Mouse (Mus musculus) activated CD4-positive, CD25-positive, alpha-beta regulatory T cell, adult 9 weeks (primary cell): ENCODE data around the gene Erbb4. TPM values are rescaled to one million over a fixed set of nuclear protein-coding genes. Genes with fewer than 3 reads are reported as not detected.

Experiments
- polyA plus RNA-seq: library from polyadenylated mRNA; unstranded; fragments of 100-300 nt; shearing (Covaris generic); gene quantifications from one replicate; pipeline ENCODE4 v1.2.1, GENCODE M21; 2017

The Erbb4 gene
- not detected for polyA plus RNA-seq

GRCm38 (mm10) chr1:69107485-69108158 lies at the start of gene Erbb4:
Erbb4 (minus strand) TSS chr1:69108059.

